Mouse (Mus musculus): ENCODE measurements around the gene Ccdc96. TPM values are rescaled to one million over a fixed set of nuclear protein-coding genes. Genes with fewer than 3 reads are reported as not detected.
A peak's percentile ranks its signal among the peaks of the same experiment; 100 is the strongest.

Gene Ccdc96
- polyA plus RNA-seq, 1 experiment from 2014 or later = 2.9 TPM

DNA sequence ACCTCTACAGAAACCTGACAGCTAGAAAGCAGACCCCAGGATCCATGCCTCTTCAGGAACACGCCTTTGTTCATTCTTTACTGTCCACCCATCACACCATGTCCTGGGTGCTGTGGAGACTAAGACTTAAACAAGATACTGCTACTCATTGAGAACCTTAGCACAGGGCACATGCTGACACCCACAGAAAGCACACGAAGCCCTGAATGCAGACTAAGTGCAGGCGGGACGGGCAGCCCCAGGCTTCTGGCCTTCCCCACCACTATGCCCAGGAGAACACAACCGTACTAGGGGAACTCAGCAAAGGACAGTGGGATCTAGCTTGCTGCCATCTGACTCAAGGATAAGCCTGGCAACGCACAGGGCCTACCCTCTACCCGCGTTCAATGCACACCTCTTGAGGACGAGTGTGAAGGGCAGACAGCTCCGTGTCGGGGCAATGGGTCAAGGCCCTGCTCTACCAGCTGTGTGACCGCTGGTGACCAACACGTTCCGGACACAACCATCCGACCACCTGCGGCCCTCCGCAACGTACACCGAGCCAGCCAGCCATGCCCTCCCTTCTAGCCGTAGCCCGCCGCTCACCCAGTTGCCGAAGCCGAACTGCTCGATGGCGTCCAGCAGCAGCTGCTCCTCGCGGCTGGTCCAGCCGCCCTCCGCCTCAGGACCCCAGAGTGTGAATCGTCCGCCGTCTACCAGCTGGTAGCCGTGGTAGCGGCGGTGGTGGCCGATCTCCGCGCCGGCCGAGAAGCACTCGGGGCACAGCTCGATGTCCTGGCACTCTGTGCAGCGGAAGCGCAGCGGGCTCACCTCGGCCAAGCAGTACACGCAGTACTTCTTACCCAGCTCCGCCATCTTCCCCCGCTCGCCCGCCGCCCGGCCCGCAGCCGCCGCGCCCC is 936 bp upstream of the Ccdc96 start:
- H3K9ac ChIP-seq = peak overlapping the region; percentile 81
- 2% methylated on average over 51 of the region's 58 CpGs for WGBS
- ATAC-seq (ENCODE audit: low FRiP score) = peak; percentile 45
- H3K27ac ChIP-seq = peak overlapping the region; percentile 88
- peaks cover 36% of the 10 kb centered on the region for H3K4me1 ChIP-seq (replicated peaks; ENCODE audit: control insufficient read depth, insufficient read depth, low read length)
- DNase-seq (ENCODE audit: low spot score) = peak; percentile 29
- H3K4me3 ChIP-seq (replicated peaks; ENCODE audit: low read length) = peak overlapping the region; percentile 91
- H3K27me3 ChIP-seq (ENCODE audit: control insufficient read depth, insufficient read depth, low read length) = no peaks in the 10 kb centered on the region
- peak overlapping the region; percentile 95 for H3K4me2 ChIP-seq (replicated peaks)
- H3K36me3 ChIP-seq (replicated peaks; ENCODE audit: control insufficient read depth, insufficient read depth) = peaks cover 7% of the 10 kb centered on the region; the same call in 1 of the 2 replicates
- H3K9me3 ChIP-seq (ENCODE audit: control insufficient read depth, low read length) = no peaks in the 10 kb centered on the region

DNA sequence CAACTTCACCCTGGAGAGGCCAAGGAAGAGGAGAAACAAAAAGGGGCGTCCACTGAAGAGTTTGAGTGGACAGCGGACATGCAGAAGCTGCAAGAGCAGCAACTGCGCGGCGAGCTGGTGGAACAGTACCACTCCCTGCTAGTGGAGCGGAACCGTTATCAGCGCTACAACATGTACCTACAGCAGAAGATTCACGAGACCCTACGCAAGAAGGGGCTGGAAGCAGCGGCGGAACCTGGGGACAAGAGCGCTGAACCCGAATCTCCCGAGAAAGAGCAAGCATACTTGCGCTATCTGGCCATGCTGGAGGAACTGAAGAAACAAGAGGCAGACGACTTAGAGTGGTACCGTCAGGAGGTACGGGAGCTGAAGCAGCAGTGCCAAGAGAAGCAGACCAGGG is 918 bp downstream of the Ccdc96 start:
- Histone ChIP-seq H3K4me3 (replicated peaks; ENCODE audit: low read length) (peak overlapping the region; percentile 67), H3K9ac (peak overlapping the region; percentile 67), H3K36me3 (replicated peaks; ENCODE audit: control insufficient read depth, insufficient read depth) (peaks cover 7% of the 10 kb centered on the region; the same call in 1 of the 2 replicates), H3K4me1 (replicated peaks; ENCODE audit: control insufficient read depth, insufficient read depth, low read length) (peaks cover 33% of the 10 kb centered on the region), H3K9me3 (ENCODE audit: control insufficient read depth, low read length) (no peaks in the 10 kb centered on the region), H3K4me2 (replicated peaks) (peak overlapping the region; percentile 98), H3K27me3 (ENCODE audit: control insufficient read depth, insufficient read depth, low read length) (no peaks in the 10 kb centered on the region), H3K27ac (no peak overlapping the region)
- ATAC-seq (ENCODE audit: low FRiP score) (no peak), DNase-seq (ENCODE audit: low spot score) (no peak)
- WGBS = 47% methylated on average over 19 of the region's 19 CpGs

- ATAC-seq (ENCODE audit: low FRiP score) (no peak), DNase-seq (ENCODE audit: low spot score) (peak; percentile 56)
- no peak overlapping the region for H3K9ac ChIP-seq
- H3K4me3 ChIP-seq (replicated peaks; ENCODE audit: low read length) = no peak overlapping the region
- WGBS = 54% methylated on average over 2 of the region's 2 CpGs
- H3K27ac ChIP-seq = no peak overlapping the region
- H3K4me2 ChIP-seq (replicated peaks) = no peak overlapping the region
- H3K27me3 ChIP-seq (ENCODE audit: control insufficient read depth, insufficient read depth, low read length) = no peaks in the 10 kb centered on the region
- H3K4me1 ChIP-seq (replicated peaks; ENCODE audit: control insufficient read depth, insufficient read depth, low read length) = peaks cover 9% of the 10 kb centered on the region; the same call in 1 of the 2 replicates
- H3K9me3 ChIP-seq (ENCODE audit: control insufficient read depth, low read length) = no peaks in the 10 kb centered on the region
- peaks cover 36% of the 10 kb centered on the region for H3K36me3 ChIP-seq (replicated peaks; ENCODE audit: control insufficient read depth, insufficient read depth)
These were observed 4.8 kb downstream of the Ccdc96 start for GRCm38 (mm10) chr5:36489225-36489624.

DNA sequence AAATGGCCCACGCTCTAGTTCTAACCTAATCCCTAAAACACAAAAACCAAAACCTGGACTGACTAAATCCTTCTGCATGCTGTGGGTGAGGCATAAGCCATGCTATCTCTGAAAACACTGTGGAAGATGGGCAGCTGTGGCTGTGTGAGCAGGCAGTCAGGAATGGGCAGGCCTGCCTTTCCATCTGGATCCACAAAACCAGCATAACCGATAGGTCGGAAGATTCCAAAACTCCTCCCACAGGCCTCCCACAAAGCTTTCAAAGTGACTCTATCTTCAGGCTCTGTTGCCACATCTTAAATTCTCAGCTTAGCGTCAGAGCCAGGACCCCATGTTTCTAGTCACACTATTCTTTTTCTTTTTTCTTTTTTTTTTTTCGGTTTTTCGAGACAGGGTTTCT is 9.5 kb downstream of the Ccdc96 start:
- 95% methylated on average over 6 of the region's 6 CpGs for WGBS

DNA sequence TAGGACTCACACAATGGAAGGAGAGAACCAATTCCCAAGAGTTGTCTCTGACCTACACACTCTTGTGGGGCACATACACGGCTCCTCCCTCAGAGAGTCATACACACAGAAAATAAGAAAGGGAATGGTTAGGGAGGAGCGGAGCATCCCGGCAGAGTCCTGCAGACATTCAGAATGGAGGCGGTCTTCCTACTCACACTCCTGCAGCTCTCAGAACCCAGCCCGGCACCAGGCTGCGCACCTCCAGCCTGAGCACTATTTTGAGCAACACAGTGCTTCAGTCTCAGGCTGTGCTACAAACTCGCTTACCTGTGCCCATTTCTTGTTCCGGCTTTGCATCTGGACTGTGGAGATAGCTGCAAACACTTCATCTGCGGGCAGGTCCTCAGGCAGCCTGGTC is 10.3 kb downstream of the Ccdc96 start:
- DNase-seq (ENCODE audit: low spot score) = no peak
- H3K36me3 ChIP-seq (replicated peaks; ENCODE audit: control insufficient read depth, insufficient read depth) = peaks cover 76% of the 10 kb centered on the region
- H3K27me3 ChIP-seq (ENCODE audit: control insufficient read depth, insufficient read depth, low read length) = no peaks in the 10 kb centered on the region
- H3K4me2 ChIP-seq (replicated peaks) = no peak overlapping the region
- 98% methylated on average over 9 of the region's 9 CpGs for WGBS
- H3K9me3 ChIP-seq (ENCODE audit: control insufficient read depth, low read length) = no peaks in the 10 kb centered on the region
- H3K4me1 ChIP-seq (replicated peaks; ENCODE audit: control insufficient read depth, insufficient read depth, low read length) = no peaks in the 10 kb centered on the region
- H3K4me3 ChIP-seq (replicated peaks; ENCODE audit: low read length) = no peak overlapping the region
- H3K9ac ChIP-seq = no peak overlapping the region
- no peak for ATAC-seq (ENCODE audit: low FRiP score)
- H3K27ac ChIP-seq = no peak overlapping the region

More for the DNA sequence above, 9.5 kb downstream of the Ccdc96 start:
- Histone ChIP-seq H3K27ac (no peak overlapping the region), H3K27me3 (ENCODE audit: control insufficient read depth, insufficient read depth, low read length) (no peaks in the 10 kb centered on the region), H3K4me2 (replicated peaks) (no peak overlapping the region), H3K36me3 (replicated peaks; ENCODE audit: control insufficient read depth, insufficient read depth) (peaks cover 71% of the 10 kb centered on the region), H3K4me3 (replicated peaks; ENCODE audit: low read length) (no peak overlapping the region), H3K9me3 (ENCODE audit: control insufficient read depth, low read length) (no peaks in the 10 kb centered on the region), H3K9ac (no peak overlapping the region), H3K4me1 (replicated peaks; ENCODE audit: control insufficient read depth, insufficient read depth, low read length) (no peaks in the 10 kb centered on the region)
- DNase-seq (ENCODE audit: low spot score) (no peak), ATAC-seq (ENCODE audit: low FRiP score) (no peak)

GRCm38 (mm10) chr5:36505235-36505634 is 20.8 kb downstream of the Ccdc96 start:
- Histone ChIP-seq H3K36me3 (replicated peaks; ENCODE audit: control insufficient read depth, insufficient read depth) (peaks cover 98% of the 10 kb centered on the region), H3K4me3 (replicated peaks; ENCODE audit: low read length) (no peak overlapping the region), H3K27me3 (ENCODE audit: control insufficient read depth, insufficient read depth, low read length) (no peaks in the 10 kb centered on the region), H3K4me2 (replicated peaks) (no peak overlapping the region), H3K9ac (no peak overlapping the region), H3K27ac (no peak overlapping the region), H3K4me1 (replicated peaks; ENCODE audit: control insufficient read depth, insufficient read depth, low read length) (no peaks in the 10 kb centered on the region), H3K9me3 (ENCODE audit: control insufficient read depth, low read length) (no peaks in the 10 kb centered on the region)
- no peak for ATAC-seq (ENCODE audit: low FRiP score)
- WGBS = 84% methylated on average over 7 of the region's 7 CpGs
- DNase-seq (ENCODE audit: low spot score) = no peak

DNA sequence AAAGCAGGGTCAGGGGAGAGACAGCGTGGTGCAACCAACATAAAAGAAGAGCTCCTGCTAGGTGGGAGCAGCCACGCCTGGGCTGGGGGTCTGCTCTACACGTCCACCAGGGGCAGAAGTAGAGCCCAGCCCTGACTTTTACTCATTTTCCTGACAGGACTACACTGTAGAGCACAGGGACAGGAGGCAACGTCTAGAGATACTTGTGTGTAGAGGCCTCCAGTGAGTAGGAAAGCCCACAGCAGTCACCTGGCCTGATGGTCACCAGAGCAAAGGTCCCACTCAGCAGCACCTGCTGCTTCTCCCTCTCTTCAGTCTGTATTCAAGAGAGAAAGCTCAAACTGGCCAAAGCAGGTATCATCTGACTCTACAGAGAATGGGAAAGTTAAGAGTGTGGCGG is 21.3 kb downstream of the Ccdc96 start:
- H3K27me3 ChIP-seq (ENCODE audit: control insufficient read depth, insufficient read depth, low read length) = no peaks in the 10 kb centered on the region
- no peaks in the 10 kb centered on the region for H3K4me1 ChIP-seq (replicated peaks; ENCODE audit: control insufficient read depth, insufficient read depth, low read length)
- DNase-seq (ENCODE audit: low spot score) (no peak), ATAC-seq (ENCODE audit: low FRiP score) (no peak)
- 75% methylated on average over 5 of the region's 5 CpGs for WGBS
- H3K4me2 ChIP-seq (replicated peaks) = no peak overlapping the region
- H3K27ac ChIP-seq = no peak overlapping the region
- no peak overlapping the region for H3K9ac ChIP-seq
- H3K9me3 ChIP-seq (ENCODE audit: control insufficient read depth, low read length) = no peaks in the 10 kb centered on the region
- no peak overlapping the region for H3K4me3 ChIP-seq (replicated peaks; ENCODE audit: low read length)
- H3K36me3 ChIP-seq (replicated peaks; ENCODE audit: control insufficient read depth, insufficient read depth) = peaks cover 98% of the 10 kb centered on the region

DNA sequence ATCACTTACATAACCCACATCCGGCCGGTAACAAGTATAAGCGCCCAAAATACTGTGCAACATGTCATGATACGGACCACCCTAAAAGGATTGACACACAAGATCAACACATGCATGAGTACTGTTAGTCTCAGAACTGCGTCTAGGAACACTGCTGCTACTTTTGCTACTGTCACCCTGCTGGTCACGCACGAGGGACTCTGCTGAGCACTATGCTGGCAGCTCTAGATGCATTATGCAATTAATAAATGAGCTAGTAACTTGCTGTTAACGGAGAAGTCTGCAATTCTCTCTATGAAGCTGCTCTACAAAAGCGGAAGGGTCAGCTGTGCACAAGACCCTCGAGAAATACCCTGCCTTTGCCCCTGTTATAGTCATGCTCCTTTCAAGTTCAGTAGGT is 24.0 kb downstream of the Ccdc96 start:
- Histone ChIP-seq H3K9me3 (ENCODE audit: control insufficient read depth, low read length) (no peaks in the 10 kb centered on the region), H3K4me1 (replicated peaks; ENCODE audit: control insufficient read depth, insufficient read depth, low read length) (no peaks in the 10 kb centered on the region), H3K36me3 (replicated peaks; ENCODE audit: control insufficient read depth, insufficient read depth) (peaks cover 99% of the 10 kb centered on the region), H3K4me2 (replicated peaks) (no peak overlapping the region), H3K27ac (no peak overlapping the region), H3K4me3 (replicated peaks; ENCODE audit: low read length) (no peak overlapping the region), H3K27me3 (ENCODE audit: control insufficient read depth, insufficient read depth, low read length) (no peaks in the 10 kb centered on the region), H3K9ac (no peak overlapping the region)
- ATAC-seq (ENCODE audit: low FRiP score) = no peak
- no peak for DNase-seq (ENCODE audit: low spot score)
- WGBS = 94% methylated on average over 10 of the region's 10 CpGs

GRCm38 (mm10) chr5:36510956-36511355 is 26.6 kb downstream of the Ccdc96 start:
- Histone ChIP-seq H3K9me3 (ENCODE audit: control insufficient read depth, low read length) (no peaks in the 10 kb centered on the region), H3K27me3 (ENCODE audit: control insufficient read depth, insufficient read depth, low read length) (no peaks in the 10 kb centered on the region), H3K27ac (no peak overlapping the region), H3K4me2 (replicated peaks) (no peak overlapping the region), H3K4me1 (replicated peaks; ENCODE audit: control insufficient read depth, insufficient read depth, low read length) (no peaks in the 10 kb centered on the region), H3K4me3 (replicated peaks; ENCODE audit: low read length) (no peak overlapping the region), H3K36me3 (replicated peaks; ENCODE audit: control insufficient read depth, insufficient read depth) (peaks cover 95% of the 10 kb centered on the region), H3K9ac (no peak overlapping the region)
- WGBS = 97% methylated on average over 2 of the region's 2 CpGs
- ATAC-seq (ENCODE audit: low FRiP score) (no peak), DNase-seq (ENCODE audit: low spot score) (no peak)

All from hindbrain, embryonic 14.5 days (tissue).